Mouse (Mus musculus) neural tube, embryonic 13.5 days (tissue): ENCODE data around the gene Selenop. TPM values are rescaled to one million over a fixed set of nuclear protein-coding genes. Genes with fewer than 3 reads are reported as not detected.
"Not testable (repeated sequence)": the region's sequence is repeated elsewhere in the genome, so short reads cannot be mapped to it uniquely, and the experiment has no call there.

Source experiments
- ATAC-seq: fragments of 200-750 bp; cut with Nextera tagmentation; 2 replicates; pipeline ENCODE4 v1.8.0; 2017; ENCODE audit warnings: low read depth, mild to moderate bottlenecking, moderate TSS enrichment, moderate library complexity
- H3K27ac ChIP-seq: fragments of 300-500 bp; sonication (generic); replicated peaks from 2 replicates; pipeline ENCODE4 v1.5.1; 2015; ENCODE audit warnings: moderate library complexity, mild to moderate bottlenecking, inconsistent platforms
- H3K27me3 ChIP-seq: fragments of 300-500 bp; sonication (generic); 2 replicates; pipeline ENCODE4 v1.6.1; 2015; ENCODE audit warnings: mild to moderate bottlenecking, inconsistent platforms
- H3K36me3 ChIP-seq: fragments of 300-500 bp; sonication (generic); 2 replicates; pipeline ENCODE4 v1.6.1; 2015; ENCODE audit warnings: mild to moderate bottlenecking, inconsistent platforms
- H3K4me1 ChIP-seq: fragments of 300-500 bp; sonication (generic); replicated peaks from 2 replicates; pipeline ENCODE4 v1.6.1; 2015; ENCODE audit warnings: inconsistent platforms
- H3K4me2 ChIP-seq: fragments of 300-500 bp; sonication (generic); 2 replicates; pipeline ENCODE4 v1.6.1; 2015; ENCODE audit warnings: inconsistent platforms, mild to moderate bottlenecking, moderate library complexity
- H3K4me3 ChIP-seq: fragments of 300-500 bp; sonication (generic); 2 replicates; pipeline ENCODE4 v1.5.1; 2015; ENCODE audit warnings: mild to moderate bottlenecking, inconsistent platforms
- H3K9ac ChIP-seq: fragments of 300-500 bp; sonication (generic); 2 replicates; pipeline ENCODE4 v1.6.1; 2015; ENCODE audit warnings: moderate library complexity, mild to moderate bottlenecking, inconsistent platforms
- H3K9me3 ChIP-seq: fragments of 300-500 bp; sonication (generic); 2 replicates; pipeline ENCODE4 v1.6.1; 2016; ENCODE audit warnings: inconsistent platforms
- WGBS: fragments of 180-500 bp; shearing (Covaris S2); methylation state at CpG from one replicate; pipeline ENCODE4 v1.1.7; 2015; 5-methylcytosine and 5-hydroxymethylcytosine counted together
- polyA plus RNA-seq: library from polyadenylated mRNA; unstranded; fragments of >200 nt; fragmentation: Nextera tagmentation; extraction: Ambion mirVana; gene quantifications from 2 replicates; pipeline ENCODE4 v1.2.1, GENCODE M21; 2015

Selenop gene
- polyA plus RNA-seq = 145 and 158 TPM in 2 replicates

DNA sequence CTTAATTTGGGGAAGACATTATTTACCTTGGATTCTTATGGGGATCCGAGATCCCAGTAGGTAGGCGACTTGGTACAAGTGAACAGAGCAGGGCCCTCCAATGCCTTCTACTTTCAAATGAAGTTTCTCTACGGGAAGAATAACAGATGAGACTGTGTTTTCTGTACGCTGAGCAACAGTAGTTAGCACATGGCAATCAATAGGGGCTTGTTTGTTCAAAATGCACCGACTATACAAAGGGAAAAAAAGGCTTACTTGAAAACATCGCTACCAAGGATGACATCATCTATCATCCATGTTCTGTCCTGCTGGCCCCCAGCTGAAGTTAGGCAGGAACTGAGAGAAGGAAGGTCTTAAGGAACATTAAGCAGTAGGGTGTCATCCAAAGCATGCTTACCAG lies at the start of gene Selenop:
TSS of gene Selenop (plus strand) at position 301 of the 400 bp plus-strand sequence.
- Histone ChIP-seq H3K9me3 (no peaks in the 10 kb centered on the region), H3K4me1 (peaks cover 9% of the 10 kb centered on the region), H3K27ac (no peak within 1 kb of the TSS), H3K27me3 (no peaks in the 10 kb centered on the region), H3K4me2 (no peak within 1 kb of the TSS), H3K9ac (no peak within 1 kb of the TSS), H3K36me3 (no peaks in the 10 kb centered on the region), H3K4me3 (no peak within 1 kb of the TSS)
- WGBS = 73% methylated on average over 6 of the region's 6 CpGs
- no peak for ATAC-seq

DNA sequence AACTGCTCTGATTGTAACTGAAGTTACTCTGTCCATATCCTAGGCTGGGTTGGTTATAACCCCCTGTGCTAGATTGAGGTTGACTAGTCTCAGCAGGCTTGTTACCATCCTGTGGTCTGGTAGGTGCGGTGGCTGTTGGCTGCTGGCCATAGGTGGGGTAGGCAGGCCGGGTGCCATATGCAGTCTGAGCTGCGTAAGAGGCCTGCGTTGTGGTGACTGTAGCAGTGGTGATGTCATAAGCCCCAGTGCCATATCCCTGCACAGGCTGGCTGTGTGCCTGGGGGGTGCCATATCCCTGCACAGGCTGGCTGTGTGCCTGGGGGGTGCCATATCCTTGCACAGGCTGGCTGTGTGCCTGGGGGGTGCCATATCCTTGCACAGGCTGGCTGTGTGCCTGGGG lies 49.7 kb upstream of the Selenop start:
- not testable (repeated sequence) for H3K4me3 ChIP-seq, H3K9ac ChIP-seq, H3K27me3 ChIP-seq, ATAC-seq, H3K36me3 ChIP-seq, H3K4me1 ChIP-seq, H3K9me3 ChIP-seq, H3K27ac ChIP-seq, H3K4me2 ChIP-seq
- WGBS = 92% methylated on average over 4 of the region's 4 CpGs

DNA sequence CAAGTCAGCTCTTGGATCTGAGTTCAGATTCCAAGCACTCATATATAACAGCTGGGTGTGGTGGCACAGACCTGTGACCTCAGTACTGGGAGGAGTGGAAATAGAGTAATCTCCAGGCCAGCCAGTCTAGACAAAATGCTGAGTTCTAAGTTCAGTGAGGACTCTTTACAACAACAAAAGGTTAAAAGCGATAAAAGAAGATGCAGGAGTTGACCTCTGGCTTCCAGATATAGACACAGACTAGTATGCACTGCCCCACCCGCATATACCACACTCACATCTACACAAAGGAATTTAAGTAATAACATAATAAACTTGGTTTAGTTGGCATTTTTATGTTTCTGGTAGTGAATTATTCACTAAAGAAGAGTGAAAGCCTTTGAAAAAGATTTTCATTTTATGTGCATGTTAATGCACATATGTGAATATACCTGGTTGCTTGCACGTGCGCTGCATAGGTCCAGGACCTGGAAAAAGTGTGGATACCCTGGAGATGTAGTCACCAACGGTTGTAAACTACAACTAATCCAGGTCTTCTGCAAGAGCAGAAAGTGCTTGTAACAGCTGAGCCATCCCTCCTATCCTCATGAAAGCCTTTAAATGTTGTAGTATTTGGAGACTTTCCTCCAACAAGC lies 45.4 kb upstream of the Selenop start:
- no peaks in the 10 kb centered on the region for H3K36me3 ChIP-seq
- H3K27me3 ChIP-seq = no peaks in the 10 kb centered on the region
- H3K4me2 ChIP-seq = no peak overlapping the region
- H3K4me3 ChIP-seq = no peak overlapping the region
- ATAC-seq = no peak
- WGBS = 93% methylated on average over 5 of the region's 5 CpGs
- H3K9ac ChIP-seq = no peak overlapping the region
- no peaks in the 10 kb centered on the region for H3K9me3 ChIP-seq
- H3K27ac ChIP-seq = no peak overlapping the region
- H3K4me1 ChIP-seq = no peaks in the 10 kb centered on the region

DNA sequence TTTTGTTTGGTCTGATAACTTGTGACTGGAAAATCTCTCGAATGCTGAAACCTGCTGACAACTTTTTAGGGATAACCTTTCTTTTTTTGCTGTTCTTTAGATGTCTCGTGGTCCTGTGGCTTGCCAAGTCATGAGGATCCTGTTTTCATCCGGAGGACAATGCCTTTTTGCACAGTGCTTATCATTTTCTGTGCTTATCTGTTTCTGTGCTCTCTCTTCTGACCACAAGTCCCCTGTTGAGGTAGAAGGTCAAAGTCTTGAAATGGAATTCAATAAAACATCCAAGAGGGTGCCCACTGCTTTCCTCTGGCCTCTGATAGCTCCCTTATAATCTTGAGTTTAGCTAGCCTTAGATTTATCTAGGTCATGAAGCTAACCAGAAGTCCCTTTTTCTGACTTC lies 41.8 kb upstream of the Selenop start:
- 85% methylated on average over 3 of the region's 3 CpGs for WGBS
- no peaks in the 10 kb centered on the region for H3K9me3 ChIP-seq
- H3K4me3 ChIP-seq = no peak overlapping the region
- no peak for ATAC-seq
- H3K4me1 ChIP-seq = no peaks in the 10 kb centered on the region
- H3K9ac ChIP-seq = no peak overlapping the region
- H3K27me3 ChIP-seq = no peaks in the 10 kb centered on the region
- no peaks in the 10 kb centered on the region for H3K36me3 ChIP-seq
- H3K27ac ChIP-seq = no peak overlapping the region
- no peak overlapping the region for H3K4me2 ChIP-seq

DNA sequence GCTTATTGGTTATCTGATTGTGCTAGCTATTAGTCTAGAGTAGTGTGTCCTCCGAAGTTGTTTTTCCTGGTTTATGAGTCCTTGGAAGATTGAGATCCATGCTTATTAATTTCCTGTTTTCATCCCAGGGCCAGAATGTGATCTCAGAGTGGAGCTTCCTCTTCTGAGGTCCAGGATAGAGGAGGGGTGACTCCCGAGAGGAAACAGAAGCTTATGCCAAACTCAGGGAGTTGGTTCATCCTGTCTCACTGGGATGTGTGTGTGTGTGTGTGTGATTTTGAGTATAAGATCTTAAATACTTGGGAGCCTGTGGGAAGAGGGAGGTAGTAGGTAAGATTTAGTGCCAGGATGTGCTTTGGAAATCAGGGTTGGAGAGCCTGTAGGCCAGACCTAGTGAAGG lies 40.2 kb upstream of the Selenop start:
- Histone ChIP-seq H3K27ac (no peak overlapping the region), H3K9ac (no peak overlapping the region), H3K4me3 (no peak overlapping the region), H3K9me3 (no peaks in the 10 kb centered on the region), H3K36me3 (no peaks in the 10 kb centered on the region), H3K27me3 (no peaks in the 10 kb centered on the region), H3K4me1 (peaks cover 11% of the 10 kb centered on the region; the same call in 1 of the 2 replicates), H3K4me2 (no peak overlapping the region)
- 71% methylated on average over 2 of the region's 2 CpGs for WGBS
- ATAC-seq = no peak

DNA sequence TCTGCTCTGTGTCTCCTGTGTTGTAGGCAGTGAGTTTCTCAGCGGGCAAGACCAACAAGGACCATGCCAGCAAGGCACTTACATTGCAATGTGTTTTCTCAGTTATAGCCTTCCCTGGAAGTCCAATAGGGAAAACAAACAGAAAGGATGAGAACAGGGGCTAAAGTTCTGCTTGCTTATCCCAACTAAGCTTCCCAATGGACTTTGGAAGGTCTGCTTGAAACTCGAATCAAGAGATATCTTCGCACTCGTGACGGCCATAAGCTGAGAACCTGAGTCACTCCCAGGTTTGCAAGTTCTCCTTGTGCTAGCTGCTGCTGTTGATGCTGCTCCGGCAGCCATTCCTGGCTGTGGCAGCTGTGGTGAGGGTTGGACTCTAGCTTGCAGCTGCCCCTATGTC lies 39.4 kb upstream of the Selenop start:
- no peak overlapping the region for H3K9ac ChIP-seq
- 90% methylated on average over 6 of the region's 6 CpGs for WGBS
- no peak overlapping the region for H3K27ac ChIP-seq
- H3K4me3 ChIP-seq = no peak overlapping the region
- no peaks in the 10 kb centered on the region for H3K9me3 ChIP-seq
- H3K27me3 ChIP-seq = no peaks in the 10 kb centered on the region
- no peak for ATAC-seq
- no peak overlapping the region for H3K4me2 ChIP-seq
- H3K36me3 ChIP-seq = no peaks in the 10 kb centered on the region
- peaks cover 16% of the 10 kb centered on the region; the same call in 1 of the 2 replicates for H3K4me1 ChIP-seq

DNA sequence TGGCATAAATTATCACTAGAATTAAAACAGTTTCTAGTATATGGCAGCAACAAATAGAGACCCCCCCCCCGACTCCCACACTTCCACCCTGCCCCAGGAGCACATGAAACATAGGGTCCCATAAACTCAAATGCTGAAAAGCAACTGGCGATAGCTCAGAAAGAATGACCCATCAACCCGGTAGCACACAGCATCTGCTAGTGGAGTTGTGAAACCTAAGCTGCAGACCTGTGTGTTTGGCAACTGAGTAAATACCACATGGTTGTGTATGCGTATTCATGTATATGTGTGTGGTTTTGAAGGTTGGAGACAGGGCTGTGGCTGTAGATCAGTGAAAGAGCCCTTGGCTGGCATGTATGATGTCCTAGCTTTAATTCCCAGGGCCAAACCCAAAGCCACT lies 37.3 kb upstream of the Selenop start:
- no peaks in the 10 kb centered on the region for H3K36me3 ChIP-seq
- ATAC-seq = no peak
- no peaks in the 10 kb centered on the region for H3K9me3 ChIP-seq
- no peak overlapping the region for H3K27ac ChIP-seq
- no peaks in the 10 kb centered on the region for H3K27me3 ChIP-seq
- no peak overlapping the region for H3K4me2 ChIP-seq
- no peak overlapping the region for H3K9ac ChIP-seq
- no peak overlapping the region for H3K4me3 ChIP-seq
- WGBS = 78% methylated on average over 4 of the region's 4 CpGs
- peaks cover 16% of the 10 kb centered on the region; the same call in 1 of the 2 replicates for H3K4me1 ChIP-seq

DNA sequence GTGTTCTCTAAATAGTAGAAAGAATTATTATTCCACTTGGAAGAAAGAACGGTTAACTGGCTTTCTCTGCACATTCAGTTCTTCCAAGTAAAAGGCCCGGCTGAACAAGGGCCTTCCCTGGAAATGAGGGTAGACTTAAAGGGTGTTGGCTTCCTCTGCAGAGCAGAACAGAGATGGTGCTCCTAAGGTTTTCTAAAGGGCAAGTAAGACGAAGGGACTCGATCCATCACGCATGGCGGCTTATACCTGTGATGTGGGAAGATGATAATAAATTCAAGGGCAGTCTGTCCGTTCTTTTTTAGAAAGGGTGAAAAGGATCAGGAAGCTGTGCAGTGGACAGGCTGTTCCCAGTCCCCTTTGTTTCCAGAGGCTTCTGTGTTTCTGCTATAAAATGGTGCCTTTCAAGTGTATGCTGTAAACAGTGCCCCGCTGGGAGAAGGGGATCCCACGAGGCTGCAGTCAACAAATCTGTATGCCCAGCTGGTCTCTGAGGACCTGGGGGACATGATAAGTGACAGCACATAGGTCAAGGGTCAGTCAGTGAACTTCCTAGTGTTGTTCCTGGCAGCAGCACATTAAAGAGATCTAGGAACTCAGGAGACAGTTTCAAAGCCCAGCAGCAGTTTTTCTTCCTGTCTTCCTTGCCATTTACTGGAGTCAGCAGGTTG lies 36.0 kb upstream of the Selenop start:
- Histone ChIP-seq H3K9ac (no peak overlapping the region), H3K27ac (peak overlapping the region; percentile 30; the same call in 1 of the 2 replicates), H3K4me3 (no peak overlapping the region), H3K4me1 (peaks cover 16% of the 10 kb centered on the region; the same call in 1 of the 2 replicates), H3K4me2 (no peak overlapping the region), H3K36me3 (no peaks in the 10 kb centered on the region), H3K27me3 (no peaks in the 10 kb centered on the region), H3K9me3 (no peaks in the 10 kb centered on the region)
- ATAC-seq = peak; percentile 75
- 4% methylated on average over 9 of the region's 9 CpGs for WGBS

DNA sequence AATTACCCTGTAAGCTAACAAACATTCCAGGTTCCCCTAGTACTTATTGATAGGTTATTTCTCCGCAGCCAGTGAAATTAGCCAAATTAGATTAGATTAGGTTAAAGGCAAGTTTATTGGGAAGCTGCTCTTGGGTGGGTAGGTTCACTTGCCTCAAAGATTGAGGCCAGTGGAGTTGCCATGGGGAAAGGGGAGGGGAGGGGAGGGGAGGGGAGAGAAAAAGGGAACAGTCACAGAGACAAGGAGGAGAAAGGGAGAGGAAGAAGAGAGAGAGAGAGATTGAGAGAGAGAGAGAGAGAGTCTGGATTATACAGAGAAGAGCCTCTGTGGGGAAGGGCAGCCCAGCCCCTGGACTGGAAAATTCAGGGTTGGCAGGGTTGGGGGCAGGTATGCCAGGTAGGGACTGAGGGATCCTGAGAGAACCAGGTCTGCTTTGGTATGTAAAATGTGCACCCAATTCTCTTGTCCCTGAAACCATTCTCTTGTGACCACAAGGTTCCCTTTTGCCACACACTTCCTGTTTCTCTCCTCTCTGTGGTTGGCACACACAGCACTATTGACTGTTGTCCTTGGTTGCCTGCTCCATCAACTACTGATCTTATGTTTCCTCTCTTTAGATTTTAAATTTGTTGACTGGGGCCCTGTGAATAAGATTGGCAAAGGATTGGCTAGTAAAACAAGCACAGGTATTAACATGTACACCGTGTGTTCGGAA lies 34.4 kb upstream of the Selenop start:
- no peaks in the 10 kb centered on the region for H3K36me3 ChIP-seq
- H3K4me2 ChIP-seq = no peak overlapping the region
- no peak overlapping the region for H3K9ac ChIP-seq
- no peak for ATAC-seq
- 93% methylated on average over 3 of the region's 3 CpGs for WGBS
- H3K27me3 ChIP-seq = no peaks in the 10 kb centered on the region
- no peaks in the 10 kb centered on the region for H3K9me3 ChIP-seq
- H3K4me3 ChIP-seq = no peak overlapping the region
- no peak overlapping the region for H3K27ac ChIP-seq
- H3K4me1 ChIP-seq = peaks cover 16% of the 10 kb centered on the region; the same call in 1 of the 2 replicates

DNA sequence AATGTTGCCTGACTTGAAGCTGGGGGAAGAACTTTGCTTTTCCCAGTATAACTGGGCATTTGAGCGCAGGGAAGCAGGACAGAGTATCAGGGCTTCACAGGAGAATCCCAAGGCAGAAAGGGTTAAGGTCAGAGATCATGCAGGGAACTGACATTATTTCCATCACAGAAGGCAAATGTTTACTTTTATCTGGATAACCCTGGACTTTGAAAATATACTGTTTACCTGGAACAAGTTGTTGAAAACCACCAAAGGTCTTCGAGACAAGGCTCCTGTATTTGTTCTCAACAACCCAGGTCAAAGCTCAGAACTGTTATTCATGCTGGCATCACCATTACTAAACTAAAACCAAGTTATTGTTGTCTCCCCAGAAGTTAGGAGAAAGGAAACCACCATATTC lies 32.0 kb upstream of the Selenop start:
- ATAC-seq = no peak
- H3K9me3 ChIP-seq = no peaks in the 10 kb centered on the region
- no peak overlapping the region for H3K4me2 ChIP-seq
- H3K27ac ChIP-seq = no peak overlapping the region
- H3K9ac ChIP-seq = no peak overlapping the region
- peaks cover 16% of the 10 kb centered on the region; the same call in 1 of the 2 replicates for H3K4me1 ChIP-seq
- WGBS = 91% methylated on average over 2 of the region's 2 CpGs
- H3K4me3 ChIP-seq = no peak overlapping the region
- H3K36me3 ChIP-seq = no peaks in the 10 kb centered on the region
- no peaks in the 10 kb centered on the region for H3K27me3 ChIP-seq

DNA sequence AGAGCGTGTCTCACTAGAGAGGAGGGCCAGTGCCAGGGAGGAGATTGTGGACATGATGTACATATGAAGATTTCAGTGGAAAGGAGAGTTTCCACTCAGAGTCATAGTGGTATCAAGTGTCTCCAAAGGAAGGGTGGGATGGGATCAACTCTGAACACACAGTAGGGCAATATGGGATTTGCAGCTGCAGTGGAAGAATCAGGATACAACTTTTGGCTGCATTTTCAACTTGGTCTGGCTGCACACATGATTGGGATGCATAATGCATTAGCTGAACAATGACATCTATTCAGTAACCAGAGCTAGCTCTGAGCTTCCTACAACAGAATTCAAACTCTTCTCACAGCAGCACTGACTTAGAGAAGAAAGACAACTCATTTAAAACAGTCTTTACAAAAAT lies 30.4 kb upstream of the Selenop start:
- ATAC-seq = no peak
- H3K4me2 ChIP-seq = no peak overlapping the region
- no peak overlapping the region for H3K4me3 ChIP-seq
- no peak overlapping the region for H3K9ac ChIP-seq
- peaks cover 7% of the 10 kb centered on the region; the same call in 1 of the 2 replicates for H3K4me1 ChIP-seq
- H3K27ac ChIP-seq = no peak overlapping the region
- H3K27me3 ChIP-seq = no peaks in the 10 kb centered on the region
- H3K9me3 ChIP-seq = no peaks in the 10 kb centered on the region
- H3K36me3 ChIP-seq = no peaks in the 10 kb centered on the region
- WGBS = 78% methylated on average over 1 of the region's 1 CpGs

DNA sequence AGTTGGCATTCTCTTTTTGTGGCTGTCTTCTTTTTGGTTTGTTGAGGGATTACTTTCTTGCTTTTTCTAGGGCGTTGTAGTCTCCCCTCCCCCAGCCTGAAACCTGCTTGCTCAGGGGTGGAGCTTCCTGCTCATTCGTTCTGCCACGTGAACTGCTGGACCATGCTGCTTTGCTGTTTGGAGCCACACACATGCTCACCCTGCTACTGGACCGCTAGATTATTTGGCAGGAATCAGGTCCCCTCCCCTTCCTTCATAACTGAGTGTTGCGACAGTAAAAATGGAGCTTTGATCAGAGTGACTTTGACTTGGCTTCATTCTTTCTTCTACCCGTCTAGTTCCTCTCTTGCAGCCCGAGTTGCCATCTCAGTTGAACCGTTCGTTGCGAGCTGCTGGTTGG lies 23.3 kb upstream of the Selenop start:
- H3K27me3 ChIP-seq, H3K27ac ChIP-seq, H3K4me3 ChIP-seq, H3K36me3 ChIP-seq, H3K4me2 ChIP-seq, H3K9ac ChIP-seq, H3K9me3 ChIP-seq, ATAC-seq, H3K4me1 ChIP-seq: not testable (repeated sequence)
- WGBS = 85% methylated on average over 10 of the region's 10 CpGs
